Mouse (Mus musculus): ENCODE results near the gene Upf3a. TPM values are rescaled to one million over a fixed set of nuclear protein-coding genes. Genes with fewer than 3 reads are reported as not detected.
"Not testable (repeated sequence)": the region's sequence is repeated elsewhere in the genome, so short reads cannot be mapped to it uniquely, and the experiment has no call there.

Upf3a gene
- polyA plus RNA-seq, 1 experiment from 2014 or later, result 32.3 TPM

- no peak for DNase-seq (ENCODE audit: low spot score)
- H3K4me2 ChIP-seq, result no peak overlapping the region
- H3K4me1 ChIP-seq (replicated peaks; ENCODE audit: control insufficient read depth, insufficient read depth, low read length), result no peaks in the 10 kb centered on the region
- no peak overlapping the region for H3K4me3 ChIP-seq (ENCODE audit: low read depth, low read length)
- 77% methylated on average over 5 of the region's 5 CpGs for WGBS
- H3K9ac ChIP-seq (ENCODE audit: low read depth, low read length), result no peak overlapping the region
- no peak overlapping the region for H3K27ac ChIP-seq (ENCODE audit: low read depth, low read length)
- no peaks in the 10 kb centered on the region for H3K9me3 ChIP-seq (ENCODE audit: control insufficient read depth, low read length)
- peaks cover 29% of the 10 kb centered on the region for H3K36me3 ChIP-seq (ENCODE audit: control insufficient read depth, insufficient read depth, low read length)
- no peak for ATAC-seq (replicated peaks; ENCODE audit: low FRiP score)
- H3K27me3 ChIP-seq (replicated peaks; ENCODE audit: control insufficient read depth, insufficient read depth, low read length), result no peaks in the 10 kb centered on the region
These were observed 14.2 kb downstream of the Upf3a start for GRCm38 (mm10) chr8:13799566-13799965.

- H3K4me3 ChIP-seq (ENCODE audit: low read depth, low read length), result no peak overlapping the region
- DNase-seq (ENCODE audit: low spot score), result no peak
- H3K4me1 ChIP-seq (replicated peaks; ENCODE audit: control insufficient read depth, insufficient read depth, low read length), result no peaks in the 10 kb centered on the region
- H3K27ac ChIP-seq (ENCODE audit: low read depth, low read length), result no peak overlapping the region
- 67% methylated on average over 7 of the region's 7 CpGs for WGBS
- H3K9ac ChIP-seq (ENCODE audit: low read depth, low read length), result no peak overlapping the region
- H3K27me3 ChIP-seq (replicated peaks; ENCODE audit: control insufficient read depth, insufficient read depth, low read length), result no peaks in the 10 kb centered on the region
- H3K36me3 ChIP-seq (ENCODE audit: control insufficient read depth, insufficient read depth, low read length), result no peaks in the 10 kb centered on the region
- no peak overlapping the region for H3K4me2 ChIP-seq
- no peaks in the 10 kb centered on the region for H3K9me3 ChIP-seq (ENCODE audit: control insufficient read depth, low read length)
- no peak for ATAC-seq (replicated peaks; ENCODE audit: low FRiP score)
These were observed 43.3 kb downstream of the Upf3a start for GRCm38 (mm10) chr8:13828598-13829172.

- not testable (repeated sequence) for H3K9me3 ChIP-seq (ENCODE audit: control insufficient read depth, low read length); ATAC-seq (replicated peaks; ENCODE audit: low FRiP score); DNase-seq (ENCODE audit: low spot score)
These were observed 52.9 kb downstream of the Upf3a start, which contains the start of gene AF366264 for GRCm38 (mm10) chr8:13838289-13838688. Gene AF366264 (minus strand): TSS chr8:13838389.

GRCm38 (mm10) chr8:13843286-13843685, 57.9 kb downstream of the Upf3a start:
- H3K4me1 ChIP-seq (replicated peaks; ENCODE audit: control insufficient read depth, insufficient read depth, low read length); H3K9me3 ChIP-seq (ENCODE audit: control insufficient read depth, low read length); H3K4me3 ChIP-seq (ENCODE audit: low read depth, low read length); H3K4me2 ChIP-seq; H3K9ac ChIP-seq (ENCODE audit: low read depth, low read length); H3K27me3 ChIP-seq (replicated peaks; ENCODE audit: control insufficient read depth, insufficient read depth, low read length); H3K36me3 ChIP-seq (ENCODE audit: control insufficient read depth, insufficient read depth, low read length); ATAC-seq (replicated peaks; ENCODE audit: low FRiP score); DNase-seq (ENCODE audit: low spot score); H3K27ac ChIP-seq (ENCODE audit: low read depth, low read length): not testable (repeated sequence)
- 86% methylated on average over 1 of the region's 1 CpGs for WGBS

More at GRCm38 (mm10) chr8:13838289-13838688, 52.9 kb downstream of the Upf3a start, which contains the start of gene AF366264:
- H3K27ac ChIP-seq (ENCODE audit: low read depth, low read length); H3K4me1 ChIP-seq (replicated peaks; ENCODE audit: control insufficient read depth, insufficient read depth, low read length); H3K4me3 ChIP-seq (ENCODE audit: low read depth, low read length); H3K36me3 ChIP-seq (ENCODE audit: control insufficient read depth, insufficient read depth, low read length); H3K9ac ChIP-seq (ENCODE audit: low read depth, low read length); H3K27me3 ChIP-seq (replicated peaks; ENCODE audit: control insufficient read depth, insufficient read depth, low read length); H3K4me2 ChIP-seq: not testable (repeated sequence)
- WGBS, result 75% methylated on average over 5 of the region's 5 CpGs

Other genes starting within 250 kb of the Upf3a start
- not detected in 2 replicates for gene 1700029H14Rik, start 223.2 kb upstream of the Upf3a start, polyA plus RNA-seq (2014; fragmentation: Nextera tagmentation; extraction: Ambion mirVana)
- gene Rasa3, start 108.0 kb upstream of the Upf3a start, polyA plus RNA-seq (2014; fragmentation: Nextera tagmentation; extraction: Ambion mirVana), result 37.2 and 38.2 TPM in 2 replicates
- gene Cfap97d2, start 79.7 kb upstream of the Upf3a start, polyA plus RNA-seq (2014; fragmentation: Nextera tagmentation; extraction: Ambion mirVana), result 0.19 TPM in 1 of 2 replicates, not detected in the other
- gene Cdc16, start 27.9 kb upstream of the Upf3a start, polyA plus RNA-seq (2014; fragmentation: Nextera tagmentation; extraction: Ambion mirVana), result 128 and 145 TPM in 2 replicates
- not detected in 2 replicates for gene AF366264, start 52.8 kb downstream of the Upf3a start, polyA plus RNA-seq (2014; fragmentation: Nextera tagmentation; extraction: Ambion mirVana)
- gene Champ1, start 84.0 kb downstream of the Upf3a start, polyA plus RNA-seq (2014; fragmentation: Nextera tagmentation; extraction: Ambion mirVana), result 39.4 and 46.0 TPM in 2 replicates
- 25.1 and 27.9 TPM in 2 replicates for gene Coprs, start 104.7 kb downstream of the Upf3a start, polyA plus RNA-seq (2014; fragmentation: Nextera tagmentation; extraction: Ambion mirVana)